Mouse (Mus musculus): ENCODE data around the gene Ift122. TPM values are rescaled to one million over a fixed set of nuclear protein-coding genes. Genes with fewer than 3 reads are reported as not detected.
A peak's percentile ranks its signal among the peaks of the same experiment; 100 is the strongest.
"Not testable (repeated sequence)": the region's sequence is repeated elsewhere in the genome, so short reads cannot be mapped to it uniquely, and the experiment has no call there.

Ift122 gene
- polyA plus RNA-seq, 1 experiment from 2014 or later = 16.9 TPM

GRCm38 (mm10) chr6:115814104-115814503 lies 39.2 kb upstream of the Ift122 start:
- no peaks in the 10 kb centered on the region for H3K9me3 ChIP-seq (replicated peaks; ENCODE audit: control insufficient read depth, low read length)
- no peak overlapping the region for H3K4me2 ChIP-seq (ENCODE audit: low read length)
- H3K4me3 ChIP-seq (ENCODE audit: low read depth, low read length) = no peak overlapping the region
- no peaks in the 10 kb centered on the region for H3K36me3 ChIP-seq (ENCODE audit: control insufficient read depth, insufficient read depth, low read length)
- no peaks in the 10 kb centered on the region for H3K27me3 ChIP-seq (replicated peaks; ENCODE audit: control insufficient read depth, insufficient read depth, low read length)
- ATAC-seq (peak; percentile 26; the same call in 1 of the 2 replicates), DNase-seq (ENCODE audit: low spot score) (peak; percentile 62)
- no peak overlapping the region for H3K9ac ChIP-seq (ENCODE audit: low read length)
- H3K4me1 ChIP-seq (ENCODE audit: control insufficient read depth, insufficient read depth, low read length) = no peaks in the 10 kb centered on the region
- WGBS = 35% methylated on average over 4 of the region's 4 CpGs
- H3K27ac ChIP-seq (ENCODE audit: low read depth, low read length) = no peak overlapping the region

GRCm38 (mm10) chr6:115815041-115815440 lies 38.2 kb upstream of the Ift122 start:
- Histone ChIP-seq H3K4me1 (ENCODE audit: control insufficient read depth, insufficient read depth, low read length) (no peaks in the 10 kb centered on the region), H3K4me2 (ENCODE audit: low read length) (no peak overlapping the region), H3K27ac (ENCODE audit: low read depth, low read length) (no peak overlapping the region), H3K9me3 (replicated peaks; ENCODE audit: control insufficient read depth, low read length) (no peaks in the 10 kb centered on the region), H3K4me3 (ENCODE audit: low read depth, low read length) (no peak overlapping the region), H3K27me3 (replicated peaks; ENCODE audit: control insufficient read depth, insufficient read depth, low read length) (no peaks in the 10 kb centered on the region), H3K9ac (ENCODE audit: low read length) (no peak overlapping the region), H3K36me3 (ENCODE audit: control insufficient read depth, insufficient read depth, low read length) (no peaks in the 10 kb centered on the region)
- ATAC-seq (no peak), DNase-seq (ENCODE audit: low spot score) (no peak)
- 82% methylated on average over 4 of the region's 4 CpGs for WGBS

- WGBS = 69% methylated on average over 2 of the region's 2 CpGs
- Histone ChIP-seq H3K9ac (ENCODE audit: low read length) (no peak overlapping the region), H3K9me3 (replicated peaks; ENCODE audit: control insufficient read depth, low read length) (no peaks in the 10 kb centered on the region), H3K4me1 (ENCODE audit: control insufficient read depth, insufficient read depth, low read length) (no peaks in the 10 kb centered on the region), H3K4me3 (ENCODE audit: low read depth, low read length) (no peak overlapping the region), H3K27ac (ENCODE audit: low read depth, low read length) (no peak overlapping the region), H3K4me2 (ENCODE audit: low read length) (no peak overlapping the region), H3K27me3 (replicated peaks; ENCODE audit: control insufficient read depth, insufficient read depth, low read length) (0 out of 2 replicates have a peak, but pooled peaks cover 4% of the 10 kb centered on the region), H3K36me3 (ENCODE audit: control insufficient read depth, insufficient read depth, low read length) (no peaks in the 10 kb centered on the region)
- DNase-seq (ENCODE audit: low spot score) (no peak), ATAC-seq (no peak)
These were observed 35.1 kb upstream of the Ift122 start for GRCm38 (mm10) chr6:115818129-115818528.

GRCm38 (mm10) chr6:115821216-115821993 lies 31.9 kb upstream of the Ift122 start:
- no peak overlapping the region for H3K9ac ChIP-seq (ENCODE audit: low read length)
- no peak overlapping the region for H3K27ac ChIP-seq (ENCODE audit: low read depth, low read length)
- WGBS = 84% methylated on average over 8 of the region's 8 CpGs
- no peaks in the 10 kb centered on the region for H3K9me3 ChIP-seq (replicated peaks; ENCODE audit: control insufficient read depth, low read length)
- H3K27me3 ChIP-seq (replicated peaks; ENCODE audit: control insufficient read depth, insufficient read depth, low read length) = 0 out of 2 replicates have a peak, but pooled peaks cover 4% of the 10 kb centered on the region
- no peaks in the 10 kb centered on the region for H3K4me1 ChIP-seq (ENCODE audit: control insufficient read depth, insufficient read depth, low read length)
- H3K4me2 ChIP-seq (ENCODE audit: low read length) = no peak overlapping the region
- ATAC-seq = no peak
- no peak for DNase-seq (ENCODE audit: low spot score)
- H3K36me3 ChIP-seq (ENCODE audit: control insufficient read depth, insufficient read depth, low read length) = no peaks in the 10 kb centered on the region
- H3K4me3 ChIP-seq (ENCODE audit: low read depth, low read length) = no peak overlapping the region

- H3K27me3 ChIP-seq (replicated peaks; ENCODE audit: control insufficient read depth, insufficient read depth, low read length); H3K4me1 ChIP-seq (ENCODE audit: control insufficient read depth, insufficient read depth, low read length); H3K9ac ChIP-seq (ENCODE audit: low read length); H3K4me3 ChIP-seq (ENCODE audit: low read depth, low read length); H3K36me3 ChIP-seq (ENCODE audit: control insufficient read depth, insufficient read depth, low read length); H3K27ac ChIP-seq (ENCODE audit: low read depth, low read length); H3K9me3 ChIP-seq (replicated peaks; ENCODE audit: control insufficient read depth, low read length): not testable (repeated sequence)
- peak overlapping the region; percentile 26; the same call in 1 of the 2 replicates for H3K4me2 ChIP-seq (ENCODE audit: low read length)
- ATAC-seq (peak; percentile 86), DNase-seq (ENCODE audit: low spot score) (peak; percentile 71)
- WGBS = 4% methylated on average over 5 of the region's 11 CpGs
These were observed 29.3 kb upstream of the Ift122 start for GRCm38 (mm10) chr6:115823850-115824464.

- 80% methylated on average over 6 of the region's 6 CpGs for WGBS
- Histone ChIP-seq H3K9ac (ENCODE audit: low read length) (no peak overlapping the region), H3K9me3 (replicated peaks; ENCODE audit: control insufficient read depth, low read length) (no peaks in the 10 kb centered on the region), H3K27ac (ENCODE audit: low read depth, low read length) (no peak overlapping the region), H3K4me3 (ENCODE audit: low read depth, low read length) (no peak overlapping the region), H3K4me2 (ENCODE audit: low read length) (no peak overlapping the region), H3K4me1 (ENCODE audit: control insufficient read depth, insufficient read depth, low read length) (no peaks in the 10 kb centered on the region), H3K27me3 (replicated peaks; ENCODE audit: control insufficient read depth, insufficient read depth, low read length) (no peaks in the 10 kb centered on the region), H3K36me3 (ENCODE audit: control insufficient read depth, insufficient read depth, low read length) (no peaks in the 10 kb centered on the region)
- ATAC-seq (no peak), DNase-seq (ENCODE audit: low spot score) (no peak)
These were observed 22.3 kb upstream of the Ift122 start for GRCm38 (mm10) chr6:115830779-115831601.

GRCm38 (mm10) chr6:115832152-115832850 lies 21.0 kb upstream of the Ift122 start:
- 90% methylated on average over 2 of the region's 2 CpGs for WGBS
- no peak for ATAC-seq

GRCm38 (mm10) chr6:115833861-115834260 lies 19.4 kb upstream of the Ift122 start:
- ATAC-seq = no peak

More at GRCm38 (mm10) chr6:115832152-115832850, 21.0 kb upstream of the Ift122 start:
- Histone ChIP-seq H3K27me3 (replicated peaks; ENCODE audit: control insufficient read depth, insufficient read depth, low read length) (no peaks in the 10 kb centered on the region), H3K9me3 (replicated peaks; ENCODE audit: control insufficient read depth, low read length) (no peaks in the 10 kb centered on the region), H3K4me1 (ENCODE audit: control insufficient read depth, insufficient read depth, low read length) (no peaks in the 10 kb centered on the region), H3K36me3 (ENCODE audit: control insufficient read depth, insufficient read depth, low read length) (no peaks in the 10 kb centered on the region), H3K4me3 (ENCODE audit: low read depth, low read length) (no peak overlapping the region), H3K4me2 (ENCODE audit: low read length) (no peak overlapping the region), H3K9ac (ENCODE audit: low read length) (no peak overlapping the region), H3K27ac (ENCODE audit: low read depth, low read length) (no peak overlapping the region)
- no peak for DNase-seq (ENCODE audit: low spot score)

More at GRCm38 (mm10) chr6:115833861-115834260, 19.4 kb upstream of the Ift122 start:
- Histone ChIP-seq H3K4me3 (ENCODE audit: low read depth, low read length) (no peak overlapping the region), H3K36me3 (ENCODE audit: control insufficient read depth, insufficient read depth, low read length) (no peaks in the 10 kb centered on the region), H3K9ac (ENCODE audit: low read length) (no peak overlapping the region), H3K4me2 (ENCODE audit: low read length) (no peak overlapping the region), H3K27ac (ENCODE audit: low read depth, low read length) (no peak overlapping the region), H3K9me3 (replicated peaks; ENCODE audit: control insufficient read depth, low read length) (no peaks in the 10 kb centered on the region), H3K27me3 (replicated peaks; ENCODE audit: control insufficient read depth, insufficient read depth, low read length) (no peaks in the 10 kb centered on the region), H3K4me1 (ENCODE audit: control insufficient read depth, insufficient read depth, low read length) (peaks cover 5% of the 10 kb centered on the region; the same call in 1 of the 2 replicates)
- no peak for DNase-seq (ENCODE audit: low spot score)

All from forebrain, embryonic 14.5 days (tissue).